Mouse (Mus musculus) large intestine, adult 2 months (tissue): ENCODE results near the gene Gm45015. TPM values are rescaled to one million over a fixed set of nuclear protein-coding genes. Genes with fewer than 3 reads are reported as not detected.
"Not testable (repeated sequence)": the region's sequence is repeated elsewhere in the genome, so short reads cannot be mapped to it uniquely, and the experiment has no call there.

Experiments used
- DNase-seq: peaks from one replicate; pipeline ENCODE4 v3.0.0-alpha.2; 2012; ENCODE audit warnings: low read depth, low spot score
- WGBS: fragments of 180-500 bp; shearing (Covaris S2); methylation state at CpG from one replicate; pipeline ENCODE4 v1.1.7; 2018; 5-methylcytosine and 5-hydroxymethylcytosine counted together
- polyA plus RNA-seq: library from polyadenylated mRNA; depleted of rRNA; stranded (reverse); fragments of >200 nt; gene quantifications from 2 replicates; pipeline ENCODE4 v1.2.3, GENCODE M21; 2012; rRNA removed

Gene Gm45015
- not detected in 2 replicates for polyA plus RNA-seq

DNA sequence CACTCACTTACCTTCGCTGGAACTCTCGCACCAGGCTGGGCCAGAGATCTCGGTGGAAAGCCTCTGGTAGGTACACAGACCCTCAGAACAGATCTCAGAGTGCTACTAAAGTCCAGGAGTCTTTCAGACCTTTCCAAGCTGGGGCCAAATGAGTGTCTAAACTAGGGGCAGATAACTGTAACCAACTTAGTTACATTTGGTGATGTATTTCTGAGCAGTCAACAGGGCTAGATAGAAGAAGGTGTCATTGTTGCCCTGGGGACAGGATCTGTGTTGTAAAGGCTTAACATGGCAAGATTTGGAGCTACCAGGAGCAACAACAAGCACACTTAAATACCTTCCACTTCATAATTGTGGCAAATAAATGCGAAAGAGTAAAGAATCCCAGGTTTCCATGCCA, at the start of gene Gm45015:
Gm45015 (minus strand) TSS at position 101 of the 400 bp plus-strand sequence.
- 91% methylated on average over 4 of the region's 4 CpGs for WGBS
- DNase-seq: no peak

DNA sequence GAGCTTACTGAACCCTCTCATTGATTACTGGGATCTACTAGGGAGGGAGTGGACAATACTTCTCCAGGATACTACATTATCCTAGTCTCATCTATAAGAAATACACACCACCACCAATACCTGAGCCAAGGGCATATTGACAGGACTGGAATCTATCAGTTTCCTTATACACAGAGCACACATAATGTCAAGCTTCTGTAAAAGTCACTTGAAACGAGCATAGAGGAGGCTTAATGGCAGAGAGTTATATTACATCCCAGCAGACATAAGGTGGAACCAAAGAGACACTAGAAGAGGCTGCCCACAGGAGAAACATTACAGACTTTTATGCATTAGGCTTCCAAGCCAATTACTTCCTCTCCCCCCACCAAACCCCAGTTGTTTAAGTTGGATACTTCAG, 48.3 kb upstream of the Gm45015 start:
- WGBS: 11% methylated on average over 1 of the region's 1 CpGs
- no peak for DNase-seq

DNA sequence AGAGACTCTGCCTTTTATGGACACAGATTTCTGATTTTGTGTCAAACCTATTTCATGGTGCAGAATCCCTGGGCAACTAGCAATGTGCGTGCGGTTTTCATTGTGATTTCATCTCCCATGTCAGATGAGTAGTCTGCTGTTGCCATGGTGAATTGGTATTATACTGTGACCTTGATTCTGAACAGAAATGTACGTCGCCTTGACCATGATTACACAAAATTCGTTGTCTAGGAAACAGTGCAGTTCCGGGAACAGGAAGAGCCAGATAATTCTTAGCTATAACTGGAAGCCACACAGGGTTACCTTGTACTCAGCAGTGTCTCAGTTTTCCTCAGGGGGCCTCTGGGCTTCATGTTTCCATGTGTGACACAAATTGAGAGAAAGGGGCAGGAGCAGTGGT, 47.8 kb upstream of the Gm45015 start:
- no peak for DNase-seq
- 63% methylated on average over 6 of the region's 6 CpGs for WGBS

DNA sequence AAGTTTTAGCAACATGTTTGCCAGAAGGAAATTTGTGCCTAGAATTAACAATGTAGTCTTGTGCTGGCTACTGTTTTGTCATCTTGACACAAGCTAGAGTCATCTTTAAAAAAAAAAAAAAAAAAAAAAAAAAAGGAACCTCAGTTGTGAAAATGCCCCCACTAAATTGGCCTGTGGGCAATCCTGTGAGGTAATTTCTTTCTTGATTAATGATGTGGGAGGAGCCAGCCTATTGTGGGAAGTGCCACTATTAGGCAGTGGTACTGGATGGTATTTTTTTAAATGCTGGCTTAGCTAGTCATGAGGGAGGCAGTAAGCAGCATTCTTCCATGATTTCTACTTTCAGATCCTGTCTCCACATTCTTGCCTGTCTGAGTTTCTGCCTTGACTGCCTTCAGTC, 26.7 kb upstream of the Gm45015 start:
- DNase-seq: no peak

DNA sequence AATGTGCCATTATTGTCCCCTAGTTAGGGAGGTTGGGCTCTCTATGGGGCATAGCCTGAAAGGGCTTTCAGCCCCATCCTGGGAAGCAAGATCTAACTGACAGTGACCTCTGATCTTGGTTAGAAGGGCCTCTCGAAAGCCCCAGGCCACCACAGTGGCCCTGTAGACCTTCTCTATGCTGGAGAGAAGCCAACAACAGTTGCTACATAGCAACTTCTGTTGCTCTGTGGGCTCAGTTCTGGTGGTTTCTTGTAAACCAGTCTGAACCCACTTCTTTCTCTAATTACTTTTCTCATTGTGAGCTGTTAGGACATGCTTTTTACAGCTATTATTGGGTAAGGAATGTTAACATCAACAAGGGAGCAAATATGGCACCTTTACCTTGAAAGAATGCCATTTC, 20.1 kb upstream of the Gm45015 start:
- no peak for DNase-seq
- WGBS: 89% methylated on average over 1 of the region's 1 CpGs

DNA sequence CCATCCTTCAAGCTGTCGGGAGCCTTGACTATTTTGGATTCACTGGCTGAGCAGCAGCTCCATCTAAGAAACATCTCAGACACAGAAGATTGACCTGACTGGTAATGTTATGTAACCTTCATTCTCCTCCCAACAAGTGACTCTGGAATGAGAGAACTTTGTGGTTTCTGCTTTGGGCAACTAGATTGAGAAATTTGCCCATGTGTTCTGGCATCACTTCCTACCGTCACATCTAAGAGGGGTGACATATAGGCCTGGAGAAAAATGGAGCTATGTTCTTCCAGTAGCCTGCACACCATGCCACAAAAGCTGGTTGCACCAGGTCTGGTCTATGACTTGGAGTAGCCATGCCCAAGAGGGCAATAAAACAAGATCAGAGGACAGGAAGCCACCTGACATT, 19.5 kb upstream of the Gm45015 start:
- 90% methylated on average over 2 of the region's 2 CpGs for WGBS
- no peak for DNase-seq

DNA sequence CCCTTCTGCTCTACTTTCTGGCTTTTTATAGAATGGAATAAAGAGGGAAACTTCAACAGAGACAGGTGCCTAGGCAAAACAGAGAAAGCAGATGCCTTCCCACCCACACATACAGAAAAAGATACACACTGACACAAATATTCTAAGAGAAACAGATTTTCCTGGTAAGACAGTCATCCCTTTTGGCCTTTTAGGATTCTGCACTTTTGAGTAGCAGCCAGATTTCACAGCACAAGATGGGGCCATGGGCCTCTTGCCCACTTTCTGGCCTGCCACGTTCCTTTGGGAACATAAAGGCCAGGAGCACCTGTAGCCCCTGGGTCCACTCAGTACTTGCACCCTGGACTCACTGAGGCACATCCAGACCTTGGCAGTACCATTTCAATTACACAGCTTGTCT, 7.7 kb upstream of the Gm45015 start:
- no peak for DNase-seq
- WGBS: 69% methylated on average over 1 of the region's 1 CpGs

DNA sequence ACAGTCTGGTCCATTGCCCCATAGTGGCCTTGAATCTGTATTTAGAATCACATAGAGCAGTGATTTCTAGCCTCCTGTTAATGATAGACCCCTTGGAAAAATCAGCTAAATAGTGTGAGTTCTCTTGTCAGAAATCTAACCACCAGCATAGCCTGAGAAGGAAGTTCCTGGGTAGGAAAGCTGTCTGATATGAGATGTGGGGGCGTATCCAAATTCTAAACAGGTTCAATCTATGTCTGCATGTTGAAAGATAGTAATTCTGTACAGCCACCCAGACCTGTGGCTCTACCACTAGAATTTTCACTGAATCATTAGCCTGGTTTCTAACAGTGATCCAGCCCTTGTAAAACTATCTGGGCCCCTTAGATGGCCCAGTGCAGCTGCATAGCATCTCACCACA, 7.2 kb upstream of the Gm45015 start:
- 59% methylated on average over 1 of the region's 1 CpGs for WGBS
- no peak for DNase-seq

DNA sequence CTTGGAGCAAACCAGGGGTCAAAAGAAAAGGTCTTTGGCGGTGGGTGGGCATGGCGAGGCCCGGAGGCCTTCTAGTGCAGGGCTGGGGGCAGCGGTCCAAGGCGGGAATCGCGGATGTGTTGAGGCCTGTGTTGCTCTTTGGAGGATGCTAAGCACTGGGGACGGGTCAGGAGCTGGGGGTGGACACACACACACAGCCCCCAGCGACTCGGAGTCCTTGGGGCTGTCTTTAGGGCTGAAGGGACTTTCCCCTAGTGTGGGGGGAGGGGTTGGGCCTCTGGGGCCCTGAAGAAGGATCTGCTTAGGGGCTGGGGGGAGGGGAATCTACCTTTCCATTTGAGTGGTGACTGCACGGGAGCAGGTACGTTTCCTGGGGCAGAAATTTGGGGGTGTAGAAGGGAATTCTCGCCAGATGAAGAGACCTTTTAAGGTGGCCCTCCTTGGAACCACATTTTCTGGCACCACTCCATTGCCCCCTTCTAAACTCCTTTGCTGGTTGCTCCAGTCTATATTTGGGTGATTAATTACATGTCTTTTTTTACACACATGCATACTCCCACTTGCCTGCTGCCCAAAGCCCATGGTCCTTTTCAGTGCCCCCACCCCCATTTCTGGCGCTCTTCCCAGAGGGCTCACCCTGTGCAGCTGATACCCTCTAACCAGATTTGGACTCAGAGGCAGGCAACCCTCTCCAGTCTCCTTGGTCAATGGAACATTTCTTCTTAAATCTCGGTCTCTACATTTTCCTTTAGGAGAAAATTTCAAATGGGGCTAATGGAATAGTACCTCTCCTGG, 6.5 kb upstream of the Gm45015 start:
- WGBS: 25% methylated on average over 15 of the region's 15 CpGs
- no peak for DNase-seq

DNA sequence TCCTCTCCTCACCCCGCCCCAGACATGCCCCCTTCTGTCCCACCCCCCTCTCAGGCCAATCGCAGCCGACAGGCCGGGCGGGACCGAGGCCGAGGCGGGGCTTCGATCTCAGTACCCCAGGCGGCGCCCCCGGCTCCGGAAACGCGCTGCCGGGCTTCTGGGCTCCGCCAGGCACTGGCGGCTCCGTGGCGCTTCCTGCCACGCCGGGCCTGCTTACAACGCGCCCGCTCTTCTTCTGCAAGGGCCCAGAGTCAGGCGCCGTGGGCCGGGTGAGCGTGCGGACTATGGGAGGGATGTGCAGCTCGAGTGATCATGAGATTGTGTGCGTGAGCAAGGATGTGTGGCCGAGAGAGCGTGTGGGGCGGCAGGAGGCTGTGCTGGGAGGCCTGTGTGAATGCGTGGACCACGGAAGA, 5.8 kb upstream of the Gm45015 start, which contains the start of gene Zfp275:
Zfp275 (plus strand) TSS at position 139 of the 413 bp plus-strand sequence.
- DNase-seq: no peak
- WGBS: 22% methylated on average over 37 of the region's 37 CpGs

DNA sequence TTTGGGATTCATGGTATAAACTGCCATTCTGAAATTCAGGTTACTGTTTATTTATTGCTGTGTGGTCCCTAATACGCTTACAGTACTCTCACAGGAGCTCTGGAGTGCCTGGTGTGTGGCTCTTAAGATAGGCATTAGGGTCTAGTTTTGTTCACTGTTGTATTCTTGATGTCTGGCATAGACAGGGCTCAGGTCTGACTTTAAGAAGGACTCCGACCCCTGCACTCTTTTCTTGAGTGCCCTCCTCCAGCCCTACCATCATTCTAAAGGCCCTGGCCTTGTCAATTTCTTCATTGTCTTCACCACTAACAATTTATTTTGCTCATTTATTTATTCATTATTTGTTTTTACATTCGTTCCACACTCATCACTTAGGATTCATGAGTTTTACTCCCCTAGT, 5.4 kb upstream of the Gm45015 start:
- DNase-seq: no peak
- WGBS: 51% methylated on average over 3 of the region's 3 CpGs

DNA sequence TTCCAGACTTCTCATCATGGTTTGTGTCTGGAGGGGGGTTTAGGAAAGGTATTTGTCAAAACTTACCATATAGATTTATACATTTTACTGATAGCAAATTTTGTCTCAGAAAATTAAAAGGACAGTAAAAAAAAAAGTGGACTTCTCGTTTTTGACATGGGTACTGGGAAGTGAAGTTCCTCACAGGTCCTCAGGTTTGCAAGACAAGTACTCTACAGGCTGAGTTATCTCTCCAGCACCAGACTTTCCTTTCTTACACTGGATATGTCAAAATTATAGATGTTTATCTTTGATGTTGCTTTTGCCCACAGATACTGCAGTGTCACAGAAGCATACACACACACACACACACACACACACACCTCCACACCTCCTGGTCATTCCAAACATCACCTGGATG, 4.8 kb upstream of the Gm45015 start:
- no peak for DNase-seq
- 53% methylated on average over 1 of the region's 1 CpGs for WGBS

DNA sequence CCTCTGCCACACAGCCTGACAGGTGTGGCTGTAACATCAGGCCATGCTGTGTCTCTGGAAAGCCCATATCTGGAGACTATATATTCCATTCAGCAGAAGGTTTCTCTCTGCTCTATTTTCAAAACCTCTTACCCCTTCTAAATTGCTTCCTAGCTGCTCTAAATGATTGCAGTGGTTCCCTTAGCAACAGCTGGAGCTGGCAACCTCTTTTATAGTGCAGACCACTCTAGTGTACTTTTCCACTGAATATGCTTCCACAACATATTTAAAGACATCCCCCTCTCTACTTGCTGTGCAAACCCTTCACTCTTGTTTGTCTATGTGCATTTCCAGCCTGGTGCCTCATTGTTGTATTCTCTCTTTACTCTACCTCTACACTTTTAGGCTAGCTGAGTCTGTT, 3.1 kb downstream of the Gm45015 start:
- DNase-seq: no peak

DNA sequence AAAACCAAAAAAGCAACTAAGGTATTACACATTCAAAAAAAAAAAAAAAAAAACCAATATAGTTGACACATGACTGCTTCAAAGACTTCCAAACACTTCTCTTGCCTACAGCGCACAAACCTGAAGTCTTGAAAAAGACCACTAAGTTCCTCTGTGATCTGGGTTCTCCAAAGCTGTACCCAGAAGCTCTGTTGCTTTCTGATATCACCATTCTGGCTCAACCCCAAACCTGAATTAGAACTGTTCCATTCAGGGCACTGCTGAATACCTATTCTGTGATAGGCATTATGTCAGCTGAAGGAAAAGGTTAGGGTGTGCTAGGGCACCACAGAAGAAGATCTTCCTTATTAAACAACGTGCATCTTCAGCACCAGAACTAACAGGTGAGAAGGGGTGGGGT, 9.4 kb downstream of the Gm45015 start:
- WGBS: 67% methylated on average over 2 of the region's 2 CpGs
- no peak for DNase-seq

DNA sequence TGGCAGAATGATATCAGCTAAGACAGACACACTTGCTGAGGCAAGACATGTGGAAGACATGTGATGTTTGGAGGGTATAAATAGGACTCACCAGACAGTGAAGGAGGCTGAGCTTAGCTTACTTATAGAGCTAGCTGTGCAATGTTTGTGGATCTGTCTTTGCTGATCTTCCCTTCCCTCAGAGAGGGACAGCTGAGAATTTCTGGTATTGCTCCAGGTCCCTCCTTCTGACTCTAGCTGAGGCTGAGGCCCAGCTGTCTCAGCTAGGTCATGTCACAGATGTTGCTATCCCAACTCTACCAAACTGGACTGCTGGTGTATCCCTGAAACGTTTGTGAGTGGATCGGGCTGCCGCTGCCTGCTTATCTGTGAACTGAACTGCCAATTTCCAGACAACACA, 15.6 kb downstream of the Gm45015 start:
- no peak for DNase-seq
- WGBS: 60% methylated on average over 3 of the region's 3 CpGs

DNA sequence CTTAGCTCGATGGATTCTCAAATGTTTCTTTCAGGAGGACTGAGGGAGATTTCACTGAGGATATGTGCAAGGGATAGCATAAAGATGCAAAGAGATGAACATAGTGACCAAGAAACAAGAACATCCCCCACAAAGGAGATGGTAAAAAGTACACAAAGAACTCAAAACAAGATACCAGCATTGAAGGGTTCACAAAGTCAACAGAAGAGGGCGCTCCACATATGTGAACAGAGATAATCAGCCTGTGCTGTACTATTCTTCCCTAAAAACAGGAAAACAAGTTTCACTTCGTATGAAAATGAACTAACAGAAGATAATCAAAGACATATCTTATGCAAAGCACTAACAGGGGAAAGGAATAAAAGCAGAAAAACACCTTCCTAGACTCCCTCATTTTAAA, 24.1 kb downstream of the Gm45015 start:
- 28% methylated on average over 3 of the region's 3 CpGs for WGBS
- DNase-seq: no peak

DNA sequence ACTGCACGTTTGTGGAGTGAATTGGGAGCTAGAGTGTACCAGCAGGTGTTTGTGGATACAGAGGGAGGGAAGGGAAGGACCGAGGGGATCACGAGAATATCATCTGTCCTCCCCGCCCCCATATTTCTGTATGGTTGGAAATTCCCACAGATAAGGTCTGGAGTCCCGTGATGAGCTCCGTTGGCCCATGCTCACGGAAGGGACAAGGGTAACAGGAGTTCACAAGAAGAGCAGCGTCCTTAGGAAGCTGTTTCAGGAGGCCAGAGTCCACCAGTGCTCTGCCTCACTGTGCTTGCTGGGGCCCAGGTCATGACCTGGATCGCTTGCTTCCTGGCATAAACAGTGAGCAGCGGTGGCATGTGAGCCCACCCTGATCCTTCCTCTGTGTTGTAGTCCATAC, 40.9 kb downstream of the Gm45015 start:
- WGBS: 37% methylated on average over 10 of the region's 10 CpGs
- DNase-seq: not testable (repeated sequence)

DNA sequence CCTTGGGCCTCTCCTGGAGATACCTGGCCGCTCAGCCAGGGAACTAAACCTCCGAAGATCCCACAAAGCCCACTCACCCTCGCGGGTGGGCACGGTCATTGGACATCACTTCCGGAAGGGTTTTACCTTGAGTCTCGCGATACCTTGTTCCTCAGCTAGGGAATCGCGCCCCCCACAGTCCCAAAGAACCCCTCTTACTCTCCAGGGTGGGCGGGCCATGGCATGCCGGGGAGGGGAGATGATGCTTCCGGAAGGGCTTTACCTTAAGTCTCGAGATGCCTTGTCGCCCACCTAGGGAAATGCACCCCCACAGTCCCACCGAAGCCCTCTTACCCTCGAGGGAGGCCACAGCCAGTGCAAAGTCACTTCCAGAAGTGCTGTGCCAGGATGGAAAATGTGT, 43.8 kb downstream of the Gm45015 start, which contains the start of the genes Xlr5a and Xlr5c:
Xlr5a (minus strand) TSS at position 101 of the 400 bp plus-strand sequence.
Xlr5c (minus strand) TSS at position 101 of the 400 bp plus-strand sequence.
- WGBS: 91% methylated on average over 12 of the region's 17 CpGs
- not testable (repeated sequence) for DNase-seq
